Mouse (Mus musculus) bone marrow, adult 2 months (tissue): ENCODE data around the gene S1pr5.

Experiments
- CTCF ChIP-seq: fragments of 200-500 bp; IDR thresholded peaks from 2 replicates; pipeline ENCODE4 v1.5.1; 2011; ENCODE audit warnings: low read length, control low read depth; ENCODE audit not compliant: control insufficient read depth, insufficient read depth
- POLR2A ChIP-seq: fragments of 200-500 bp; IDR thresholded peaks from 2 replicates; pipeline ENCODE4 v1.6.1; 2011; ENCODE audit warnings: low read depth, mild to moderate bottlenecking, control low read depth, low read length, borderline replicate concordance; ENCODE audit not compliant: control insufficient read depth

GRCm38 (mm10) chr9:21266889-21267288 is 18.6 kb upstream of the S1pr5 start:
- no peak for TF ChIP-seq CTCF
- TF ChIP-seq POLR2A = no peak
